Mouse (Mus musculus): Measurements from ENCODE around the gene Rpf1.

Rpf1 gene

GRCm38 (mm10) chr3:146520798-146521651 is at the start of gene Rpf1:
Rpf1 (minus strand) TSS chr3:146521429.
- peak; percentile 87 to 94 for DNase-seq (ENCODE audit: low spot score in 2 of 2)

- no peak for DNase-seq (ENCODE audit: low spot score in 2 of 2)
Measured at GRCm38 (mm10) chr3:146570939-146571338, 49.7 kb upstream of the Rpf1 start.

- no peak for DNase-seq (ENCODE audit: low spot score in 2 of 2)
Measured at GRCm38 (mm10) chr3:146570148-146570782, 49.0 kb upstream of the Rpf1 start, which contains the start of gene Uox. Uox (plus strand) TSS chr3:146570426.

- no peak for DNase-seq (ENCODE audit: low spot score in 2 of 2)
Measured at GRCm38 (mm10) chr3:146569594-146569993, 48.4 kb upstream of the Rpf1 start.

- DNase-seq (ENCODE audit: low spot score in 2 of 2) = peak in 1 of 2 experiments; percentile 43
Measured at GRCm38 (mm10) chr3:146567884-146568530, 46.8 kb upstream of the Rpf1 start.

- DNase-seq (ENCODE audit: low spot score in 2 of 2) = no peak
Measured at GRCm38 (mm10) chr3:146567366-146567765, 46.1 kb upstream of the Rpf1 start.

- no peak for DNase-seq (ENCODE audit: low spot score in 2 of 2)
Measured at GRCm38 (mm10) chr3:146565065-146565411, 43.8 kb upstream of the Rpf1 start.

GRCm38 (mm10) chr3:146564268-146565064 is 43.2 kb upstream of the Rpf1 start:
- DNase-seq (ENCODE audit: low spot score in 2 of 2) = peak in 1 of 2 experiments; percentile 91

- DNase-seq (ENCODE audit: low spot score in 2 of 2) = no peak
Measured at GRCm38 (mm10) chr3:146562936-146563335, 41.7 kb upstream of the Rpf1 start.

- DNase-seq (ENCODE audit: low spot score in 2 of 2) = peak in 1 of 2 experiments; percentile 11
Measured at GRCm38 (mm10) chr3:146557507-146557906, 36.3 kb upstream of the Rpf1 start.

- DNase-seq (ENCODE audit: low spot score in 2 of 2) = no peak
Measured at GRCm38 (mm10) chr3:146556567-146556966, 35.3 kb upstream of the Rpf1 start.

- no peak for DNase-seq (ENCODE audit: low spot score in 2 of 2)
Measured at GRCm38 (mm10) chr3:146554816-146555215, 33.6 kb upstream of the Rpf1 start.

- no peak for DNase-seq (ENCODE audit: low spot score in 2 of 2)
Measured at GRCm38 (mm10) chr3:146543632-146544031, 22.4 kb upstream of the Rpf1 start.

- DNase-seq (ENCODE audit: low spot score in 2 of 2) = no peak
Measured at GRCm38 (mm10) chr3:146540521-146541273, 19.5 kb upstream of the Rpf1 start.

GRCm38 (mm10) chr3:146534986-146535385 is 13.8 kb upstream of the Rpf1 start:
- no peak for DNase-seq (ENCODE audit: low spot score in 2 of 2)

- DNase-seq (ENCODE audit: low spot score in 2 of 2) = no peak
Measured at GRCm38 (mm10) chr3:146528335-146528734, 7.1 kb upstream of the Rpf1 start.

GRCm38 (mm10) chr3:146521652-146522020 is 407 bp upstream of the Rpf1 start:
- DNase-seq (ENCODE audit: low spot score in 2 of 2) = no peak

- DNase-seq (ENCODE audit: low spot score in 2 of 2) = no peak
Measured at GRCm38 (mm10) chr3:146520226-146520797, 917 bp downstream of the Rpf1 start.

- DNase-seq (ENCODE audit: low spot score in 2 of 2) = no peak
Measured at GRCm38 (mm10) chr3:146506711-146507110, 14.5 kb downstream of the Rpf1 start.

GRCm38 (mm10) chr3:146501601-146502123 is 19.6 kb downstream of the Rpf1 start:
- no peak for DNase-seq (ENCODE audit: low spot score in 2 of 2)

All from left cerebral cortex, adult 9 months (tissue).